Mouse (Mus musculus) heart, adult 2 months (tissue): ENCODE results near the gene Prss50. TPM values are rescaled to one million over a fixed set of nuclear protein-coding genes. Genes with fewer than 3 reads are reported as not detected.

Source experiments
- DNase-seq, 2 experiments: peaks; one replicate each; pipeline ENCODE4 v3.0.0; 2021
- H3K27ac ChIP-seq: fragments of 200-600 bp; 2 replicates; pipeline ENCODE4 v1.8.1; 2022
- H3K27me3 ChIP-seq: fragments of 200-500 bp; 2 replicates; pipeline ENCODE4 v1.6.1; 2012; ENCODE audit warnings: mild to moderate bottlenecking, low read length, inconsistent platforms, mixed read lengths; ENCODE audit not compliant: control insufficient read depth, insufficient read depth
- H3K36me3 ChIP-seq: fragments of 200-500 bp; 2 replicates; pipeline ENCODE4 v1.6.1; 2012; ENCODE audit warnings: low read length, inconsistent platforms; ENCODE audit not compliant: control insufficient read depth, insufficient read depth
- H3K4me1 ChIP-seq: fragments of 200-500 bp; 2 replicates; pipeline ENCODE4 v1.6.1; 2011; ENCODE audit warnings: low read length; ENCODE audit not compliant: control insufficient read depth, insufficient read depth
- H3K4me3 ChIP-seq: fragments of 200-600 bp; 2 replicates; pipeline ENCODE4 v1.8.1; 2022
- H3K79me2 ChIP-seq: fragments of 200-500 bp; replicated peaks from 2 replicates; pipeline ENCODE4 v1.6.1; 2012; ENCODE audit warnings: mild to moderate bottlenecking, inconsistent platforms, low read length, moderate library complexity, mixed read lengths; ENCODE audit not compliant: control insufficient read depth, insufficient read depth
- H3K9ac ChIP-seq: fragments of 200-500 bp; 2 replicates; pipeline ENCODE4 v1.6.1; 2012; ENCODE audit warnings: low read depth, mild to moderate bottlenecking, control low read depth, inconsistent platforms, low read length, mixed read lengths
- CTCF ChIP-seq: fragments of 200-600 bp; IDR thresholded peaks from 2 replicates; pipeline ENCODE4 v1.8.1; 2022; ENCODE audit warnings: antibody characterized with exemption, mild to moderate bottlenecking, moderate library complexity
- EP300 ChIP-seq: fragments of 200-500 bp; IDR thresholded peaks from 2 replicates; pipeline ENCODE4 v1.6.1; 2011; ENCODE audit warnings: low read depth, low read length, control low read depth; ENCODE audit not compliant: insufficient read depth
- POLR2A ChIP-seq: fragments of 200-500 bp; IDR thresholded peaks from 2 replicates; pipeline ENCODE4 v1.6.1; 2011; ENCODE audit warnings: mild to moderate bottlenecking, low read depth, low read length, control low read depth; ENCODE audit not compliant: insufficient read depth
- WGBS: fragments of 180-500 bp; shearing (Covaris S2); methylation state at CpG from one replicate; pipeline ENCODE4 v1.1.7; 2018; 5-methylcytosine and 5-hydroxymethylcytosine counted together
- intact Hi-C: fragments of 180-260 bp; cut with DNase I; formaldehyde crosslinking; loops from one replicate; pipeline ENCODE4 v1.15.1; 2025
- polyA plus RNA-seq: library from polyadenylated mRNA; depleted of rRNA; stranded (reverse); fragments of >200 nt; gene quantifications from 2 replicates; pipeline ENCODE4 v1.2.3, GENCODE M21; 2012
- total RNA-seq, 2 experiments: library from RNA; stranded (reverse); gene quantifications; 2 replicates each; pipeline ENCODE4 v1.2.3; 2021

The Prss50 gene
- total and polyA plus RNA-seq, 3 experiments, result not detected

DNA sequence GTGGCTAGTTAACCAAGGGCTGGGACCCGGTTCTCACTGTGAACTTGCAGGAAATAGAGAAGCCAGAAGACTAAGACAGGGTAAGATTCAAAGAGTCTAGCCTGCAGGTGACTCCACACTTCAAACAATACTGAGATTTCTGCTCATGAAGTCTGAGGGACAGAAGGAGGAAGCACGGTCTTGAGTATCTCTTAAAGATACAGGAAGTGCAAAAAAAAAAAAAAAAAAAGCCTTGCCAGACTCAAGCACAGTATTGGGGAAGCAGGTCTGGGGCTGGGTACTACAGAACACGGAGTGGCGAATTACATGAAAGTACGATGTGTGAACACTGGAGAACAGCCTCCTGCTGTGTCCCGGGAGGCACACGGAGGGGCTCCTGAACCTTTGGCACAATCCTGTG is 31.9 kb upstream of the Prss50 start:
- TF ChIP-seq POLR2A (no peak), EP300 (no peak), CTCF (no peak)
- intact Hi-C loops, result no loop called here
- H3K36me3 ChIP-seq, result no peaks in the 10 kb centered on the region
- H3K4me3 ChIP-seq, result no peak overlapping the region
- WGBS, result 38% methylated on average over 7 of the region's 7 CpGs
- no peaks in the 10 kb centered on the region for H3K27me3 ChIP-seq
- no peaks in the 10 kb centered on the region; the same call in 1 of the 2 replicates for H3K4me1 ChIP-seq
- no peak for DNase-seq
- no peak overlapping the region for H3K27ac ChIP-seq
- no peak overlapping the region for H3K9ac ChIP-seq
- H3K79me2 ChIP-seq, result no peaks in the 10 kb centered on the region

DNA sequence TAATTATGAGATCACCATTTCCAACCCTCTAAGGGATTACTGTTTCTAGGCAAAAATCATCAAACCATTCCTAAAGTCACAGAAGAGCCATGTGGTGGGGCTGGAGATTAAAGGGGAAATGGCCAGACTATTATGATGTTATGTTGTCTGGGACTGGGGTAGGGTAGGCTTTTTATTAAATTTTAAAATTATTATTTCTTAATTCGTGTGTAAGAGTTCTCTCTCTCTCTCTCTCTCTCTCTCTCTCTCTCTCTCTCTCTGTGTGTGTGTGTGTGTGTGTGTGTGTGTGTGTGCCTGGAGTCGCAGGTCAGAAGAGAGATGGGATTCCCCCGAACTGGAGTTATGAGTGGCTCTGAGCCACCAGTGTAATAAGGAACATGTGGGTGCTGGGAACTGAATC is 31.4 kb upstream of the Prss50 start, which contains the start of gene Prss43:
Gene Prss43 (plus strand): TSS at position 301 of the 400 bp plus-strand sequence.
- TF ChIP-seq POLR2A (no peak), CTCF (no peak), EP300 (no peak)
- no peaks in the 10 kb centered on the region for H3K79me2 ChIP-seq

DNA sequence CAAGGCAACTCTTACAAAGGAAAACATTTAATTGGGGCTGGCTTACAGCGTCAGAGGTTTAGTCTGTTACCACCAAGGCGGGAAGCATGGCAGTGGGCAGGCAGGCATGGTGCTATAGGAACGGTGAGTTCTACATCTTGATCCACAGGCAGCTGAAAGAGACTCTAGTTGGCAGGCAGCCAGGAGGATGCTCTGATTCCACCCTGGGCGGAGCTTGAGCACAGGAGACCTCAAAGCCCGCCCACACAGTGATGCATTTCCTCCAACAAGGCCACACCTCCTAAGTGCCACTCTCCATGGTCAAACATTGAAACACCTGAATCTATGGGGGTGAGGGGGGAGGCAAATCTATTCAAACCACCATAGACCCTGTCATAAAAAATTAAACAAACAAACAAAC is 24.7 kb upstream of the Prss50 start:
- no peaks in the 10 kb centered on the region; the same call in 1 of the 2 replicates for H3K4me1 ChIP-seq
- no peaks in the 10 kb centered on the region for H3K36me3 ChIP-seq
- TF ChIP-seq EP300, result no peak
- TF ChIP-seq CTCF, result no peak
- no peak for TF ChIP-seq POLR2A
- H3K27me3 ChIP-seq, result no peaks in the 10 kb centered on the region
- H3K79me2 ChIP-seq, result no peaks in the 10 kb centered on the region
- H3K27ac ChIP-seq, result no peak overlapping the region
- no peak overlapping the region for H3K9ac ChIP-seq
- no peak overlapping the region for H3K4me3 ChIP-seq
- intact Hi-C loops, result no loop called here
- no peak for DNase-seq
- 81% methylated on average over 5 of the region's 5 CpGs for WGBS

More for the DNA sequence above, 31.4 kb upstream of the Prss50 start, which contains the start of gene Prss43:
- H3K36me3 ChIP-seq, result no peaks in the 10 kb centered on the region
- WGBS, result 55% methylated on average over 3 of the region's 3 CpGs
- no peak within 1 kb of the TSS for H3K9ac ChIP-seq
- H3K27ac ChIP-seq, result no peak within 1 kb of the TSS
- intact Hi-C loops, result no loop called here
- DNase-seq, result no peak
- H3K4me3 ChIP-seq, result no peak within 1 kb of the TSS
- no peaks in the 10 kb centered on the region for H3K27me3 ChIP-seq
- no peaks in the 10 kb centered on the region; the same call in 1 of the 2 replicates for H3K4me1 ChIP-seq

DNA sequence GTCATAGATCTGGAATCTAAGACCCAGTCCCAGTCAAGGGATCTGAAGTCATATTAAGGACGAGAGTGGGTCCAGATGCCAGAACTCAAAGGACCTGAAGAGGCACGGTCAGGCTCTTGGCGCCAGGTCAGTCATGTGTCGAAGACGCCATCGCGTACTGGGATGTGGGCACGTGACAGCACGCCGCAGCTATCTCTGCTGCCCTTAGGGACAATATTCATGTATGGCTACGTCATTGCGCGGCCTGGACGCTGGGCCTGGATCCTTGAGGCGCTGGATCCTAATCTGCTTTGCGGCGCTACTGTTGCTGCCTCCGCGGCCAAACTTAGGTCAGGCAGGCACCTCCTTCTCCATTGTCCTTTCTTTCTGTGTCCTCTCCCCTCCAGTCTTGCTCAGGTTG is 23.4 kb upstream of the Prss50 start, which contains the start of gene Prss45:
Gene Prss45 (plus strand): TSS at position 178 of the 400 bp plus-strand sequence.
- WGBS, result 77% methylated on average over 19 of the region's 19 CpGs
- H3K4me1 ChIP-seq, result no peaks in the 10 kb centered on the region
- no peaks in the 10 kb centered on the region for H3K27me3 ChIP-seq
- no peak within 1 kb of the TSS for H3K27ac ChIP-seq
- no peak for DNase-seq
- no peak within 1 kb of the TSS for H3K4me3 ChIP-seq
- TF ChIP-seq CTCF (no peak), EP300 (no peak), POLR2A (no peak)
- no peaks in the 10 kb centered on the region for H3K36me3 ChIP-seq
- H3K79me2 ChIP-seq, result no peaks in the 10 kb centered on the region
- intact Hi-C loops, result no loop called here
- no peak within 1 kb of the TSS for H3K9ac ChIP-seq

DNA sequence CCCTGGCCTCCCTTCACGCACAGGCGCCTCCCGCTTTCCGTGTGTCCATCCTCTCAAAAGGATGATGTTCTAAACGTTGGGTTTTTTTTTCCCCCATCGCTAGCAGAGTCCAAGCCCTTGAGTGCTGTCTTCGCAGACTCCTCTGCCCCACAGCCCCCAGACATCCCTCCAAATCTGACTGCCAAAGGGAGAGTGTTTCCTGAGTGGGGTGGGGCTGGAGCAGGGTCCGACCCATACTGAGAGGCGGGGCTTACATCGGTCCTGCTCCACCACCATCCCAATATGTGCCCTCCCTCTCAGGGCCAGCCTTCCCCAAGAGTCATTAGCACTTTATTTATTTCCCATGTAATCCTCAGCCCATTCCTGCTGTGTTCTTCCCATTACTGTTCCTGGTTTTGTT is 22.8 kb upstream of the Prss50 start:
- Histone ChIP-seq H3K79me2 (no peaks in the 10 kb centered on the region), H3K4me3 (no peak overlapping the region), H3K36me3 (no peaks in the 10 kb centered on the region), H3K27me3 (no peaks in the 10 kb centered on the region), H3K27ac (no peak overlapping the region), H3K4me1 (no peaks in the 10 kb centered on the region), H3K9ac (no peak overlapping the region)
- intact Hi-C loops, result no loop called here
- DNase-seq, result no peak
- no peak for TF ChIP-seq POLR2A
- TF ChIP-seq CTCF, result no peak
- no peak for TF ChIP-seq EP300
- 35% methylated on average over 10 of the region's 10 CpGs for WGBS

DNA sequence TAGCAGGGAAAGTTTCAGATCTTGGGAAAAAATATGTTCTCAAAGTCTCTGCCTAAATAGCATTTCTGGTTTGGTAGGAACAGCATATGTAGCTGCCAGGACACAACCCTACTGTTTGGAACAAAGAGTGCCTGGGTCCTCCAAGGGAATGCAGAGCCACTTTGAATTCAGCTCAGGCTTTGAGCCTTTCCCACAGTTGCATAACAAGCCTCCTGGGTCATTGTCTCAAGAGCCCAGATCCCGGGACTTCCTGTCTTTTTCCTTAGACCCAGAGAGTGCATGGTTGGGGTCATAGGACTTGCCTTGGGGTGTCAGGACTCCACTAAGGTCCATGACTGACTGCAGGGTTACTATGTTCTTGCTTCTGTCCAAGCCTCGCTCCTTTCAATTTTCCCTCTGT is 21.7 kb upstream of the Prss50 start:
- peak in 1 of 2 experiments; percentile 42 for DNase-seq

More for the DNA sequence above, 21.7 kb upstream of the Prss50 start:
- Histone ChIP-seq H3K4me3 (no peak overlapping the region), H3K4me1 (no peaks in the 10 kb centered on the region), H3K9ac (no peak overlapping the region), H3K36me3 (no peaks in the 10 kb centered on the region), H3K79me2 (no peaks in the 10 kb centered on the region), H3K27me3 (no peaks in the 10 kb centered on the region), H3K27ac (no peak overlapping the region)
- intact Hi-C loops, result no loop called here
- WGBS, result 46% methylated on average over 2 of the region's 2 CpGs
- TF ChIP-seq EP300, result no peak
- TF ChIP-seq CTCF, result no peak
- TF ChIP-seq POLR2A, result no peak
